In genomic region chr11:101657886-101658750, GRCm38 (mm10) we compare ENCODE assay signal across 8 mouse cellular contexts. TPM values are rescaled to one million over a fixed set of nuclear protein-coding genes. Genes with fewer than 3 reads are reported as not detected.
DNase-seq lines count a peak whose midpoint lies in the region; ATAC-seq and TF ChIP-seq lines count a peak whose summit lies in the region.
"Not testable (repeated sequence)": the region's sequence is repeated elsewhere in the genome, so short reads cannot be mapped to it uniquely, and the experiment has no call there.

No protein-coding gene starts in this region.

- peak overlapping the region; percentile 77 for H3K9ac ChIP-seq in hindbrain, embryonic 13.5 days

- DNase-seq in Patski (ENCODE audit: low read depth, low spot score), result not testable (repeated sequence)
- DNase-seq in cerebellum, postnatal 14 days, result peak; percentile 89 to 91
- peak; percentile 74 to 79 for DNase-seq in frontal cortex, postnatal 14 days (ENCODE audit: low spot score in 2 of 2)
- DNase-seq in layer of hippocampus, postnatal 36 days, result peak; percentile 78 to 82
- peak; percentile 88 for DNase-seq in lung, postnatal 36 days
- DNase-seq in retina, postnatal 1 day, result peak; percentile 99
- peak; percentile 63 to 79 for DNase-seq in urinary bladder, adult 18-20 months (ENCODE audit: low spot score in 2 of 2)

- POLR2A ChIA-PET in Patski (lab: Charles Lee), result interaction anchor here (0.7 to 4.0 kb wide), 5 partner anchors 11 to 559 kb away, joined by 3 to 41 read pairs (median 4); partner anchors contain the start of gene Dhx8

- CTCF ChIA-PET in Patski (lab: Charles Lee), result interaction anchor here (1.3 to 6.7 kb wide), 2 partner anchors 72 to 86 kb away, joined by 3 to 87 read pairs; partner anchors contain the start of gene Dhx8

- H3K36me3 ChIP-seq in hindbrain, embryonic 13.5 days, result not testable (repeated sequence)

- peak; percentile 52 for ATAC-seq in Patski
- peak; percentile 93 for ATAC-seq in hindbrain, embryonic 13.5 days (ENCODE audit: low FRiP score)

- H3K4me1 ChIP-seq in hindbrain, embryonic 13.5 days (replicated peaks), result not testable (repeated sequence)

- not testable (repeated sequence) for H3K27me3 ChIP-seq in Patski; hindbrain, embryonic 13.5 days

- peak overlapping the region; percentile 98 for H3K27ac ChIP-seq in hindbrain, embryonic 13.5 days

- 1% methylated on average over 38 of the region's 40 CpGs for WGBS in hindbrain, embryonic 13.5 days

- H3K4me3 ChIP-seq in hindbrain, embryonic 13.5 days, result peak overlapping the region; percentile 31

- not testable (repeated sequence) for TF ChIP-seq CTCF in Patski (IDR thresholded peaks at IDR 0.05)

- in situ Hi-C loops in Patski (cut with MboI; ENCODE audit: low pct_unique_long_range_greater_than_20kb), result not testable (repeated sequence)

- not testable (repeated sequence) for H3K9me3 ChIP-seq in hindbrain, embryonic 13.5 days

- peak overlapping the region; percentile 51 for H3K4me2 ChIP-seq in hindbrain, embryonic 13.5 days

RNA-seq across cellular contexts. Expression of gene Arl4d, which starts 7.2 kb away (rescaled TPM):
- 9.7 TPM for polyA plus RNA-seq in Patski (2021)
- 8.0 and 10.7 TPM in 2 replicates for polyA plus RNA-seq in hindbrain, embryonic 13.5 days (2015; fragmentation: Nextera tagmentation; extraction: Ambion mirVana)
- 10 to 100 TPM; 12.9 to 13.8 TPM for total RNA-seq in layer of hippocampus, postnatal 36 days (2021)

RNA-seq across cellular contexts. Expression of gene Rdm1, which starts 31.1 kb away (rescaled TPM):
- 18.0 TPM for polyA plus RNA-seq in Patski (2021)
- 15.5 and 18.9 TPM in 2 replicates for polyA plus RNA-seq in hindbrain, embryonic 13.5 days (2015; fragmentation: Nextera tagmentation; extraction: Ambion mirVana)
- 1 to 10 TPM; 6.7 to 9.4 TPM for total RNA-seq in layer of hippocampus, postnatal 36 days (2021)

RNA-seq across cellular contexts. Expression of gene Gm11634, which starts 59.1 kb away (rescaled TPM):
- polyA plus RNA-seq in Patski (2021), result not detected
- not detected in 2 replicates for polyA plus RNA-seq in hindbrain, embryonic 13.5 days (2015; fragmentation: Nextera tagmentation; extraction: Ambion mirVana)
- total RNA-seq in layer of hippocampus, postnatal 36 days (2021), result not detected
